Mouse (Mus musculus): ENCODE measurements at regions not wholly inside any gene's neighbourhood (a gene's known extent, or its start where the extent isn't known, plus 50 kb on each side); places are given as distances from the start of the nearest gene placed in this dataset.

DNA sequence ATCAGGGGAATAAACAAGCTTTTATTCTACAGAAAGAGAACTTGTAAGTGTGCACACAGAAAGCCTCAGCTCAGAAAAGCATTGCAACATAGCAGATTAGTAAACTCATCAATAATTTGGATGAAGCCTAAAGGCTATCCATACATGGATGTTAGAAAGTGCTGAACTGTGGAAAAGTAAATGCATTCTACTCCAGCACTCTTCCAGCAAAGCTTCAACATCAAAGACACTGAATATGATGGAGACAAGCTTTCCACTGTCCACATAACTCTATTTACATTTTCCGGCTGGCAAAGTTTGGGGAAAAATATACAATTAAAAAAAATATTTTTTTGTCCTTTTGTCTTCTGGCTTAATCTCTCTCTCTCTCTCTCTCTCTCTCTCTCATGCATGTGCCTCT lies 69.7 kb downstream of the Slitrk6 start:
- DNase-seq (ENCODE audit: low spot score in 2 of 2) = no peak

DNA sequence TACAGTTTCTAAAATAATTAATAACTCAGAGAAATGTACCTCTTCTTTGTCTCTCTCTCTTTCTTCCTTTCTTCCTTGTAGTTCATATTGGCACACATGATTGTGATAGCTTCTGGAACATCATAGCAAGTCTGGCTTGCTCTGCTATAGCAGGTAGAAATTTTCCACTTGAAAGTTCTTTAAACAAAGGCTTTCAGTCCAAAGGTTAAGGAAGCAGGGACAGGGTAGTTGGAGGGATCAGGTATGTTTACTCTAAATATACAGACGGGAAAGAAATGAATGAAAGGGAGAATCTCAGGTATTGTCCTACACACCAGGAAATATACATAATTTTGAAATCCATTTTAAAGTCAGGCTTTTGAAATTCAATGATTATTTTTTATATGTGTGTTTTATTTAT lies 75.2 kb downstream of the Slitrk6 start:
- DNase-seq (ENCODE audit: low spot score in 2 of 2) = no peak

DNA sequence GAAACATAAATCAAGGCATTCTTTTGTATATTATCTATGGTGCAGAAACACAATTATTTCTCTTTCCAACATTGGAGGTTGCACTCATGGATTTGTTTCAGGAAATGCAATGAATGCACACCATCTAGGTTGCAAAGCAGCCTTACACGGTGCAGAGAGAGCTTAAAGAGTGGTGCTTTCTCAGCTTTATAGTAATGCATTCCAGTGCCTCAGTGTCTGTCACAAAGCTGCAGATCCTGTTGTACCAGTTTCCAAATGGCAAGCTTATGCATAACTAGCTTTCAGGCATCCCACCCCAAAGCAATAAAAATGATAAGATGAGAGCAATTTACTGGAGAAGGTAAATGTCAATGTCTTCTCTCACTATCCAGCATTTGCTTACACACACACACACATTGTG lies 89.2 kb downstream of the Slitrk6 start:
- DNase-seq (ENCODE audit: low spot score in 2 of 2) = no peak

DNA sequence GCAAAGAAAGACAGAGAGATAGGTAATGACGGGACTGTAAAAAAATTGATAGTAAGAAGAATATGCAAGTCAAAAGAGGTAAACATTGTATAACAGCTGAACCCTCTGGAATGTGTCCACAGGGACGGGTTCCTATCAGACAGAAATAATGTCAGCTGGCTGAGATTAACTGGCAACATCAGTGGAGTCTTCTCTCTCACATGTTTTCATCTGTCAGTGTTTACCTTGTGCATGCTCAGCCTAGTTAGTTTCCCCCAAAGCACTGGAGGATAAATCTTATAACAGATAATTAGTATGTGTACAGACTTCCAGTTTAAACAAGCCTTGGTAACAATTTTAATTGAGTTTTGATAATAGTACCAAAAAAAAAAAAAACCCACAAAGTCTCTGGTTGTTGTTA lies 91.7 kb downstream of the Slitrk6 start:
- no peak for DNase-seq (ENCODE audit: low spot score in 2 of 2)

DNA sequence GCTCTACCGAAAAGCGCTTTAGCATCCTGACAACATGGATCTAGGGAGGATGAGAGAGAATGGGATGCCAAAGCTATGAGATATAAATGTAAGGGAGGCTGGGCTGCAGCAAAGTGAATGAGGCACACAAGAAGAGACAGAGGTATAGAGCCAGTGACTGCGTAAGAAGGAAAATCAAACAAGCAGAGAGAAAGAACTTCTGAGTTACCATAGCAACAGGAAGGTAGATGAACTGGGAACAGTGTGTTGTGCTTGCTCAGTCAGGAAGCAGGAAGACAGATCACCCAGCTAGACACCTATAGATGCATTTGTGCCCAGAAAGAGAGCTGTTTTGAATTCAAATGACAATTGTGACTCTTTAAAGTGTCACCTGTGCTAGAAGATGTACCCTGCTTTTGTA lies 120.8 kb downstream of the Slitrk6 start:
- no peak for DNase-seq (ENCODE audit: low spot score in 2 of 2)

DNA sequence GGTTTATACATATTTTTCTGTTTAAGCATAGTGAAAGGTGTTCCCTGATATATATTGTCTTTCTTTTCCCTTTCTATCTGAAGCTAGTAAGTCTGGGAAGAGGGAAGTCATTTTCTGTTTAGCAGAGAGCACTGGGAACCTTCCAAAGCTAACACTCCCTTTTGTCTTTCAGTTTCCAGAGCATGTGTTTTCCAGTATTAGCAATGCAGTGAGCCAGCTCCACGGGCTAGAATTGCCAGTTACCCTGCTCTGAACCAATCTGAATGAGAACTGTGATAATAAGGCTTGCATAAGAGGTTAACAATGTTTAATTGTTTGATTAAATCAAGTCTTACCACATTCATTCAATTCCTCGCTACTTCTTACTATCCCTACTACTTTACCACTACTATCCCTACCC lies 131.2 kb downstream of the Slitrk6 start:
- DNase-seq (ENCODE audit: low spot score in 2 of 2) = no peak

DNA sequence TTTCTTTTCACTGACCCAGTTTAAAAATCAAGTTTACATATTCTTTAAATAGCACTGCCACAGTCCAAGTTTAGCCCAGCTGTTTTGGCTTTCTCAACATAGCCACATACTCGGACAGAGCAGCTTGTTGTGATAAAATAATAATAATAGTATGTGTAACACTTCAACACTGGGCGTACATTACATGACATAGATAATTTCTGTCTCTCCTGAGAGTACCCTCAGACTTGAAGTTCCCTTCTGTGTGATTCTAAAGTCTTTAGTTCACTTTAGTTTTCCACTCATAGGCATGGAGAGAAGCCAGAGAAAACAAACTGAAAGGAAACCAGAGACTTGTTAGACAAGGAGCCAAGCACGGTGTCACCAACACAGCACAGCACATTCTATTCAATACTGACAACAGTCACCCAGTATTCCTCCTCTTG lies 136.4 kb downstream of the Slitrk6 start:
- peak in 1 of 2 experiments; percentile 7 for DNase-seq (ENCODE audit: low spot score in 2 of 2)

DNA sequence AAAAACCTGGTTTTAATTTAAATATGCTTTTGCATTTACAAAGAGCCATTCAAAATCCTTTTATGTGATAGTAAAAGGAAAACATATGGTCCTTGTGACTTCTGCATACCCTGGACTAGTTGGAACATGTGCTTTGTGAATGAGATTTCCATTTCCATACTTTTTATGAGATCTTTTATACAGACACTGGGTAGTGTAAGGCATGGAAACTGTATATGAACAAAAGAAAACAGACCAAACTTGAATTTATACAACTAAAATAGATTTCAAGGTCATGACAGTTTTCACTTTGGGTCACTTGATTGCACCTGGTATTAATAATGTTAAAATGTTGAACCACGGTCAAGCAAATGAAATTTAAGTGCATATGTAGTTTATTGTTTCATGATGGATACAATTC lies 138.5 kb downstream of the Slitrk6 start:
- DNase-seq (ENCODE audit: low spot score in 2 of 2) = no peak

DNA sequence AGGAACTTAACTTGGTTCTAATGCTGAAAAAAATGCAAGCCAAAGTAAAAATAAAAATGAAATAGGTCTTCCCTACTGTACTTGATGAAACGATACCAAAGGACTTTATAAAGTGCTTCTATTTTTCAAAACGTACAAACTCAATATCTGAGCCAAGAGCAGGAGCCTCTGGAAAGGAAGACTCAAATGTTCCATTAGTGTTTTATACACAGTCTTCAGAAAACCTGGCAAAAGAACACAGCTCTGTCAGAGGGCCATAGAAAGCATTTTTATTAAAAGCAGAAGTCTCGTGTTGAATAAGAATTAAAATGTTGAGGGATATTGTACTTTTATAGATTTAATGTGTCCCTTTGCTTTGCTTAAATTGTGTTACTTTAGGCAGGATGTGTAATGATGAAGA lies 174.6 kb downstream of the Slitrk6 start:
- DNase-seq (ENCODE audit: low spot score in 2 of 2) = no peak

DNA sequence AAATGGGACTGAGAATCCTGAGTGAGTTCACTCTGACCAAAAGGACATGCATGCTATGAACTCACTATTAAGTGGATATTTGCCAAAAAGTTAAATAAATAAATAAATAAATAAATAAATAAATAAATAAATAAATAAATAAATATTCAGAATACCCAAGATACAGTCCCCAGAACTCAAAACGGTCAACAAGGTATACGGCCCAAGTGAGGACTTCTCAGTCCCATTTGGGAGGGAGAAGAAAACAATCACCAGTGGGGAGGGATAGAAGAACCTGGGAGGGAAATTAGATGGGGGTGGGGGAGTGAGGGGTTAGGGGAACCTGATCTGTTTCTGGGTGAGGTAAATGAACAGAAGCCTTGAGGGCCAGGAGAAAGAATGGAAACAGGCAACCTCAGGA lies 184.2 kb downstream of the Slitrk6 start:
- no peak for DNase-seq (ENCODE audit: low spot score in 2 of 2)

DNA sequence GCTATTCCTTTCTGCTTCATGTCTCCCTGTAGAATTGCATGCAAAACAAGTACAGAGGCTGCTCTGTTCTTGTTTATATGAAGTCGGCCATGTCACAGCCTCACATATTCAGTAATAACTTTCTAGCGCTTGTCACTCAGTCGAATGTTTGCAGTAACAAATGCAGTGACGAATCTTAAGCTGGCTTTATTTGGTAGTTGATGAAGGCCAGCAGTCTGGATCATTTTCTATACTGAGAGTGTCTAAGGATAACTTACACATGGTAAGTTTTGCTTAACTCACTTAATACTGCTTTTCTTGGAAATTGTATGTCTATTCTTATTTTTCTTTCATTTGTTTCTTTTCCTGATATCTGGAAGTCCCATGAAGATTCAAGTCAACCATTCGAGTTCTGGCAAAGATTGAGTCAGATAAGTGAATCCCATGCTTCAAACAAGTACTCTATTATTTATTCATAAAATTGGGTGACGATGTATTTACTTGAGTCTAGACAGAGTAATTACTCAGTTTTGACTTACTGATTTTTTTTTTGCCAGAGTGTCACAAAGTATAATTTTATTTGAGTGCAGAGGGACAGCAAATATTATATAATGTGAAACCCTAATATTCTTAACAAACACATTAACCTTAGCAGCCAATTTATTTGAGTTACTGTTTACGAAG lies 189.0 kb downstream of the Slitrk6 start:
- DNase-seq (ENCODE audit: low spot score in 2 of 2) = no peak

DNA sequence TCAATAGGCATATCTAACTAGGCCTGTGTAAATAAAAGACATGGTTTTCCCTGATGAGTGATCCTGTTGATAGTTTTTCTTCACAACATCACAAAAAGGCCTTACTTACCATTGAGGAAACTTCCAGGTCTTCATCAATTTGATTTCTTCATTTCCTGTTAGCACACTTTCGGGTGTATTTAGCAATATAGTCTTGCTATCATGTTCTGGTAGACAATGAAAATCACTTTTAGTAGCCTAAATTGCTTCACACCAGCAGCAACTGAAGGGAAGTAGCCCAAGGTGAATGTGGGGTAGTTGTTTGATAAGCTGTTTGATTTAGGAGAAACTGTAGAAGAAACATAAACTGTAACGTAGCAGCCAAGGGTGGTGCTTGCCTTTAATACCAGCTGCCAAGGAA lies 190.3 kb downstream of the Slitrk6 start:
- DNase-seq (ENCODE audit: low spot score in 2 of 2) = no peak

DNA sequence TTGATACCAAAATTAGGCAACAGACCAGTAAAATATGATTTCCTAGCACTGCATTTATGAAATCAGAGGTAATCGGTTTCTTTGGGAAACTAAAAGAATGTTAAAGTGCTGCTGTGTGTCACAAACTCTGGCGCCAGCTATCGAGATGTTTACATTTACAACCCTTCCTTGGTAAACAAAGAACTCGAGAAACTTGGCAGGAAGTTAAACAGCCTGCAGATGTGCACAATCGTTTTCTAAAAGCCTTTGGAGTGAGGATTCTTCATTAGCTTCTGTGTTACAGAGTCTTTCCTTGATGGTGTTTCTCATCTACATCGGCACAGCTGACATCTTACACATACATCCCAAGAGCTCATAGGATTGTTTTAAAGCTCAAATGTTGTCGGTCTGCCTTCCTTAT lies 209.7 kb downstream of the Slitrk6 start:
- DNase-seq (ENCODE audit: low spot score in 2 of 2) = no peak

DNA sequence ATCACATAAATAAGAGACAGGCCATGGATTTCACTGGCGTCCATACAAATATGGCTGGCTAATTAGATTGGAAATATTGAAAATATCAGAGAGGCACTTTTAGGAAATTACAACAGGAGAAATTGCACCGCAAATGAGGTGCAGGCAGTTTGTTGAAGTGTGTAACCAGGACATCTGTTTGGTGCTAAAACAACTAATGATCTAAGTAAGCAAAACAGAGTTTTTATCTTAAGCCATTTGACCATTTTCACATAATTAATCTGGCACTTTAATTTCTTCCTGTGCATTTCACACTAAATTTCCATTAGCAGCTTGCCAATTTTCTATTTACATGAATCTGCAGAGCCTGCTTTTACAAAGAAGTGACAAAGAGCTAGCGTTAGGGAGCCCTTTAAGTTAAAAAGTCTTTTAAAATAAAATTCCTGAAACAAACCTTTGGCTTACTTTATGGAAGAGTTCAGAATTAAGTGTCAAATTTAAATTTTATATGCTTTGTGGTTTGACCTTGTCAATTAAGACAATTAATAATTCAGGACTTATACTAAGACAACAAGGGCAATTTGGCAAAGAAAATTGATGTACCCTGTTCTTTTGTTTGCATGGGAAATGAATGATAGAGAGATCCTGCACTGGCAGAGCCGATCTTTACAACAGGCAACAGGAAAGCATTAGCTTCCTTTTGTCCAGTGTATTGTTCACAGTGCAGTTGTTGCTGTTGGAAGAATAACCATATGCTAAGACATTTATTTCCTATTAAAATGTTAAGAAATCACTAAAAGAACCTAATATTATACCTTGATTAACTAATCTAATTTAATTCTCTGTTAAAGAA lies 211.4 kb downstream of the Slitrk6 start:
- DNase-seq (ENCODE audit: low spot score in 2 of 2) = no peak

DNA sequence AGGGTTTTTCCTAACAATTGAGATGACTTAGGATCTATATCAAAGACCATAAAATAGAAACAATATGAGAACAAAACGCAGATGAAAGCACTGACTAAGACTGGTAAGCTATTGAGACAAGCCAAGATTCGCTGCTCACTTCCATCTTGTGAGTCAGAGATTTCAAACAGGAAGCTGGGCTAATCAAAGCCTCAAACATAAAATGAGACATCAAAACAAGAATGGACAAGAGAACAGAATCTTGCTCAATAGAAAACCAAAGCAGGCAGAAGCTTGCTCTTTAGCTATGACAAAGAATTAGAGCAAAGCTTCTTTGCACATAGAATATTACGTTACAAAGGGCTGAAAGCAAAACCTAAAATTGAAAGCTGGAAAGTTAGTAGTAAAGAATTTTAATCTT lies 227.6 kb downstream of the Slitrk6 start:
- no peak for DNase-seq (ENCODE audit: low spot score in 2 of 2)

DNA sequence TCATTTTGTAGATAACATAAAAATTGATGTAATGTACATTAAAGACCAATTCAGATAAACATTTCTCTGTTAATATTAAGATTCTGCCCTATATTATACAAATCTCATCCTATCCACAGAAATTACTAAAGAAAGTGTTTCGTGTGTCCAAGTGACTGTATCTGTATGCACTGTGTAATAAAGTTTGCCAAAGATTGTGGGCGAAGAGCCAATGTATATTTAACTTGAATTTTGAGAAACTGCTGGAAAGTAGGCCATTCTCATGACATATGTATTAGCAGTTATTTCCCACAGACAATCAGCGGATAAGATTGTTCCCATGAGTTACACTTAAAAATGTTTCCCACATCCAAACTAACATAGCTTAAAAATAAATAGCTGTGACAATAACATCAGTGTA lies 269.9 kb downstream of the Slitrk6 start:
- no peak for DNase-seq (ENCODE audit: low spot score in 2 of 2)

DNA sequence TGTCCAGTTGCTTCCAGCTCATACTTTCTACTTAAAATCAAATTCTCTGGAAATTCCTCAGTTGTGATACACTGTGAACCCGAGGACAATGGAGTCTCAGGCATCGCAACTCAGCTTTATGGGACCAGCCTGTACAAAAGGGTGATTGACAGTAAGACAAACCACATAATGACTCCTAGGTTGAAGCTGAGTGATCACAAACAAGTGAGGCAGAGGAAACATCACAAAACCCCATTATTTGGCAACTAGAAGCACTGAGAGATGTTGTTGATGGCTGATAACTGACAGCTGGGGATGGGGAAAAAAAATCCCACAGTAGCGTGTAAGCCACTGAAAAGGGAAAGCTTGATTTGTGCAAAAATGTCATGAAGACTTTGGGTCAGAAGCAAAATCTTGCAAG lies 282.2 kb downstream of the Slitrk6 start:
- DNase-seq (ENCODE audit: low spot score in 2 of 2) = no peak

DNA sequence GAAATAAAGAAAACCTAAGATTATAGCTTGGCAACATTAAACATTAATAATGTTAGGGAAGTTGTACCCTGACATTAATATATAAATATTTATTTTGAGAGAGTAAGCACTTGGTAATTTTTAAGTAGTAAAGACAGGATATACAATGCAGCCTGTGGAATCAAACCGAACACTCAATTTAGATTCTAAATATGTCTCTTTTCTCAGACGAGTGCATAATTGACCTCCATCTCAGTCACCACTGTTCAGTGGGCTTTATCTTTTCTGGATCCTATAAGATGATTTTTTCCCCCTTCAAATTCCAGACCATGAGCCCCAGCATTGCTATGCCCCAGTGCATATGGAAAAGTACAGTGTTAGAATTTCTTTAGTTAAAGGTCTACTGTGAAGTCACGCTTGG lies 282.8 kb downstream of the Slitrk6 start:
- no peak for DNase-seq (ENCODE audit: low spot score in 2 of 2)

DNA sequence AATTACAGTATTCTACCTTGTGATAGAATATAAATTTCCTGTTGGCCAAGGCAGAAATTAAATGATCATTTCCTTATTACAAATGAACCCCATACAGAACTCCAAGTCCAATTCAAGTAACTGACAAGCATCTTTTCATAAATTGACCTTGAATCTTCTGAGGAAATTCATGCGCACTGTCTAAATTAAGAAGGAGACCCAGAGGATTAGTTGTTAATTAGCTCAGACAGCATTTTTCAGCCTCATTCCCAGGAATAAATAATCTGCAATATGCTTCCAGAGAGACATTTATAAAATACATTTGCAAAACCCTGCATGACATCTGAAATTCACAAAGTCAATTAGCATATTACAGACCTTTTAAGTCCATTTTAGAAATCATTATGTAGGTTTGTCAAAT lies 284.2 kb downstream of the Slitrk6 start:
- no peak for DNase-seq (ENCODE audit: low spot score in 2 of 2)

DNA sequence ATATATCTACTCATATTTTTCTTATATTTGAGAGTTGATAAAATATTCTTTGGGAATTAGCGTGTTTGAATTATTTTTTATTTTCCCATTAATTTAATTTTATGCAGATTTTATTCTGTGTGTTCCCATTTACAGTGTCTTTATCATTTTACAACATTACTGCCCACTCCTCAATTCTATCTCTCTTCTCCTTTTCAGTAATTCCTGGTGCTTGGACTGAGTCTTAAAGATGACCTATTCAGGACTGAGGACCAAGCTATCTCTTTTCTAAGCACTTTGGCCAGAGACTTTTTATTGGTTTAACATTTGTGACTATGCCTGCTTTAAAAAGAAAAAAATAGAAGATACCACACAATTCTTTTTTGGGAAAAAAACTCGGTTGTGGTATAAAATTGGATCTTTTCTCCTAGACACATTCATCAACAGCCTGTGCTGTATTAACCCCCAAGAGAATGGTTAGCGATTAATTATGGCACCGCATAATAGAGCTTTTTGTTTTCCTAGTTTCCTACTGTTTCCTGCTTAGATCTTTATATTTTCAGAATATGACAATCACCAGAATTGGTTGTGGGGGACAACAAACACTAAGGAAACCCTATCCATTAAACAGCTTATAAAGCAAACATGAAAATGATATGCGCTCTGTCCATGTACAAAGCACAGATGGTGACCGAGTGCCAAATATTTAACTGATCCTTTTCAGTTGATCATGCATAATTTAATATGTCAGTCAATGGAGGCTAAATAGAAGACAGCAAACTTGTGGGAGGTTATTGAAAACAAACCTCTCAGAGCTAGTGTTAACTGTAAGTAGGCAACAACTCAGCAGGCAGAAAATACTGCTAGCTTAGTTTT lies 286.3 kb downstream of the Slitrk6 start:
- DNase-seq (ENCODE audit: low spot score in 2 of 2) = no peak

All from gastrocnemius, postnatal 4 days (tissue).